Mouse (Mus musculus): Measurements from ENCODE around the gene Htra1. TPM values are rescaled to one million over a fixed set of nuclear protein-coding genes. Genes with fewer than 3 reads are reported as not detected.

The Htra1 gene
- polyA plus RNA-seq, 1 experiment from 2014 or later, result 5.7 TPM

DNA sequence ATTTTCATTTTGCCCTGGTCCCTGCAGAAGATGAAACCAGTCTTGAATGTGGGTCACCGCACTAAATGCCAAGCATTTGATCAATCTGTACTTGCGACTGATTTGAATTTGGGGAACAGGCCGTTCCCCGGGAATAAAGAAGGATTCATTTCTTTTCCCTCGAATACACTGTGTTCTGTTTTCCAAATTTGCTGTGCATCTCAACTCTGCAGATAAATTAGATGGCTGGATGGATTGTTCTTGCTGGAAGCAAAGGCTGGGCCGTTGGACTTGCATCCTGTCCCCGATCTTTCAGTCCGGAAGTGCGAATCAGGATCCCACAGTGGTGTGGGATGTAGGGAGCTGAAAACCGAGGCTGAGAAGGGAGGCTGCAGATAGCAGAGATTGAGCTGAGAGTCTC lies 17.5 kb downstream of the Htra1 start:
- Histone ChIP-seq H3K4me3 (ENCODE audit: low read depth, low read length) (no peak overlapping the region), H3K27ac (ENCODE audit: low read depth, low read length) (no peak overlapping the region), H3K9ac (replicated peaks; ENCODE audit: low read depth, low read length) (no peak overlapping the region), H3K9me3 (ENCODE audit: control insufficient read depth, low read length) (no peaks in the 10 kb centered on the region), H3K4me2 (ENCODE audit: low read depth, low read length) (no peak overlapping the region), H3K4me1 (ENCODE audit: control insufficient read depth, insufficient read depth, low read length) (no peaks in the 10 kb centered on the region), H3K27me3 (ENCODE audit: control insufficient read depth, insufficient read depth, low read length) (no peaks in the 10 kb centered on the region), H3K36me3 (ENCODE audit: control insufficient read depth, insufficient read depth, low read length) (no peaks in the 10 kb centered on the region)
- 90% methylated on average over 10 of the region's 10 CpGs for WGBS
- no peak for ATAC-seq (ENCODE audit: low read depth)

- Histone ChIP-seq H3K27ac (ENCODE audit: low read depth, low read length) (no peak overlapping the region), H3K9ac (replicated peaks; ENCODE audit: low read depth, low read length) (no peak overlapping the region), H3K27me3 (ENCODE audit: control insufficient read depth, insufficient read depth, low read length) (no peaks in the 10 kb centered on the region), H3K4me1 (ENCODE audit: control insufficient read depth, insufficient read depth, low read length) (no peaks in the 10 kb centered on the region), H3K36me3 (ENCODE audit: control insufficient read depth, insufficient read depth, low read length) (no peaks in the 10 kb centered on the region), H3K9me3 (ENCODE audit: control insufficient read depth, low read length) (no peaks in the 10 kb centered on the region), H3K4me3 (ENCODE audit: low read depth, low read length) (no peak overlapping the region), H3K4me2 (ENCODE audit: low read depth, low read length) (no peak overlapping the region)
- ATAC-seq (ENCODE audit: low read depth), result no peak
- 85% methylated on average over 10 of the region's 10 CpGs for WGBS
These were observed 18.3 kb downstream of the Htra1 start for GRCm38 (mm10) chr7:130954177-130954601.

DNA sequence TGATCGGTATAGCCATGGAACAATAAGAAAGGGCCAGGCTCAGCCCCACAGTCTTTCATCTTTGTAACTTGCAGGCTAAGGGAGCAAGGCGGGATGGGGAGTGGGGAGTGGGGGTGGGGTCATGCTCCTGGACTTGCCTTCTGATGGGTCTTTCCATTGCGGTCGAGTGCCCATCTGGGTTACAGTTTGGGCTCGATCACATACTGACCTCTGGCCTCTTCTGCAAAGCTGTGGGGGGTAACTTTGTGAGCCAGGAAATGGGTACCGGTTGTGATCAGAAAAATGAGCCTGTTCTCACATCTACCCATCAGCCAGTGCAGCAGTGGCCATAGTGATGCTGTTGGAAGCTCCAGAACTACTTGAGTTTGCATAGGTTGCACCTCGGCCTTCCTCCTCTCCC lies 22.6 kb downstream of the Htra1 start:
- Histone ChIP-seq H3K4me3 (ENCODE audit: low read depth, low read length) (no peak overlapping the region), H3K9me3 (ENCODE audit: control insufficient read depth, low read length) (no peaks in the 10 kb centered on the region), H3K36me3 (ENCODE audit: control insufficient read depth, insufficient read depth, low read length) (no peaks in the 10 kb centered on the region), H3K9ac (replicated peaks; ENCODE audit: low read depth, low read length) (no peak overlapping the region), H3K4me1 (ENCODE audit: control insufficient read depth, insufficient read depth, low read length) (no peaks in the 10 kb centered on the region), H3K4me2 (ENCODE audit: low read depth, low read length) (no peak overlapping the region), H3K27me3 (ENCODE audit: control insufficient read depth, insufficient read depth, low read length) (no peaks in the 10 kb centered on the region), H3K27ac (ENCODE audit: low read depth, low read length) (no peak overlapping the region)
- no peak for ATAC-seq (ENCODE audit: low read depth)
- 70% methylated on average over 7 of the region's 7 CpGs for WGBS

DNA sequence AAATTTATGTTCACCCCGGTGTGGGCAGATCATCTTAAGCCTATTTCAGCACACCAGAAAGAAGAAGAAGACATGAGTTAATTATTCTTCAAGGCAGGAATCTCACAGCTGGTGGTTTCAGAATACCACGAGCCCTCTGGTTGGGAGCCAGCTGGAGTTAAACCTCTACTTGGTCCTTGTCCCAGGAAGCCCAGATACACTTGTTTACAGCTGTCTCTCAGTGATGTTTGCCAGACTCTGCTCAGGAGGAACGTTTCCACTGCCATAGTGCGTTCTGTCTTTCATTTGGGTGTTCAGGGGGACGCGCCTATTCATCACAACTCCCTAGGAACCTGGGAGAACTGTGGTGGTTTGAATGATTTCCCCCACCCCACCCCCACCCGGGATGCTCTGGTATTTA lies 24.0 kb downstream of the Htra1 start:
- Histone ChIP-seq H3K9me3 (ENCODE audit: control insufficient read depth, low read length) (no peaks in the 10 kb centered on the region), H3K4me1 (ENCODE audit: control insufficient read depth, insufficient read depth, low read length) (no peaks in the 10 kb centered on the region), H3K36me3 (ENCODE audit: control insufficient read depth, insufficient read depth, low read length) (no peaks in the 10 kb centered on the region), H3K9ac (replicated peaks; ENCODE audit: low read depth, low read length) (no peak overlapping the region), H3K27me3 (ENCODE audit: control insufficient read depth, insufficient read depth, low read length) (no peaks in the 10 kb centered on the region), H3K27ac (ENCODE audit: low read depth, low read length) (no peak overlapping the region), H3K4me2 (ENCODE audit: low read depth, low read length) (no peak overlapping the region), H3K4me3 (ENCODE audit: low read depth, low read length) (no peak overlapping the region)
- no peak for ATAC-seq (ENCODE audit: low read depth)
- 56% methylated on average over 7 of the region's 7 CpGs for WGBS

GRCm38 (mm10) chr7:130961429-130961828 lies 25.5 kb downstream of the Htra1 start:
- Histone ChIP-seq H3K4me3 (ENCODE audit: low read depth, low read length) (no peak overlapping the region), H3K4me2 (ENCODE audit: low read depth, low read length) (no peak overlapping the region), H3K9me3 (ENCODE audit: control insufficient read depth, low read length) (no peaks in the 10 kb centered on the region), H3K9ac (replicated peaks; ENCODE audit: low read depth, low read length) (no peak overlapping the region), H3K36me3 (ENCODE audit: control insufficient read depth, insufficient read depth, low read length) (no peaks in the 10 kb centered on the region), H3K27ac (ENCODE audit: low read depth, low read length) (no peak overlapping the region), H3K27me3 (ENCODE audit: control insufficient read depth, insufficient read depth, low read length) (no peaks in the 10 kb centered on the region), H3K4me1 (ENCODE audit: control insufficient read depth, insufficient read depth, low read length) (no peaks in the 10 kb centered on the region)
- ATAC-seq (ENCODE audit: low read depth), result no peak
- WGBS, result 88% methylated on average over 6 of the region's 6 CpGs

GRCm38 (mm10) chr7:130964686-130965085 lies 28.8 kb downstream of the Htra1 start:
- no peaks in the 10 kb centered on the region for H3K9me3 ChIP-seq (ENCODE audit: control insufficient read depth, low read length)
- no peak for ATAC-seq (ENCODE audit: low read depth)
- 77% methylated on average over 5 of the region's 5 CpGs for WGBS
- no peaks in the 10 kb centered on the region for H3K36me3 ChIP-seq (ENCODE audit: control insufficient read depth, insufficient read depth, low read length)
- no peak overlapping the region for H3K27ac ChIP-seq (ENCODE audit: low read depth, low read length)
- H3K27me3 ChIP-seq (ENCODE audit: control insufficient read depth, insufficient read depth, low read length), result no peaks in the 10 kb centered on the region
- no peak overlapping the region for H3K4me3 ChIP-seq (ENCODE audit: low read depth, low read length)
- H3K9ac ChIP-seq (replicated peaks; ENCODE audit: low read depth, low read length), result no peak overlapping the region
- no peak overlapping the region for H3K4me2 ChIP-seq (ENCODE audit: low read depth, low read length)
- H3K4me1 ChIP-seq (ENCODE audit: control insufficient read depth, insufficient read depth, low read length), result no peaks in the 10 kb centered on the region

DNA sequence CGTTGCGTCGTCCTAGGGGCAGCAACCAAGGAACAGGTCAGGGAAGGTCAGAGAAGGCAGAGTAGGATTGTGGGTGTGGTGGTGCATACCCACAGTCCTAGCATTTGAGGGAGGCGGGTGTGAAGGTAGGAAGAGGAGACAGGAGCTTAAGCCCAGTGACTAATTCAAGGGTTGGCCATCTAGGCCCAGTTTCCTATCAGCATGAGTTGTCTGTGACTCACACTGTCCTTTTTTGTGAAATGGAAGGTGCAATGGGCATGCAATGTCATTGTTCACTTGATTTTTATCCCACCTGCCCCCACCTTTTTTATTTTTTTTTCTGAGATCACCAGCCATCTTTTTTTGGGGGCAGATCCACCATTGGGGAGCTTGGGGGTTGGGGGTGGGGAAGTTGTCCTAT lies 29.5 kb downstream of the Htra1 start:
- 90% methylated on average over 4 of the region's 4 CpGs for WGBS
- Histone ChIP-seq H3K4me2 (ENCODE audit: low read depth, low read length) (no peak overlapping the region), H3K27ac (ENCODE audit: low read depth, low read length) (no peak overlapping the region), H3K9me3 (ENCODE audit: control insufficient read depth, low read length) (no peaks in the 10 kb centered on the region), H3K4me1 (ENCODE audit: control insufficient read depth, insufficient read depth, low read length) (no peaks in the 10 kb centered on the region), H3K9ac (replicated peaks; ENCODE audit: low read depth, low read length) (no peak overlapping the region), H3K4me3 (ENCODE audit: low read depth, low read length) (no peak overlapping the region), H3K27me3 (ENCODE audit: control insufficient read depth, insufficient read depth, low read length) (no peaks in the 10 kb centered on the region), H3K36me3 (ENCODE audit: control insufficient read depth, insufficient read depth, low read length) (no peaks in the 10 kb centered on the region)
- ATAC-seq (ENCODE audit: low read depth), result no peak

DNA sequence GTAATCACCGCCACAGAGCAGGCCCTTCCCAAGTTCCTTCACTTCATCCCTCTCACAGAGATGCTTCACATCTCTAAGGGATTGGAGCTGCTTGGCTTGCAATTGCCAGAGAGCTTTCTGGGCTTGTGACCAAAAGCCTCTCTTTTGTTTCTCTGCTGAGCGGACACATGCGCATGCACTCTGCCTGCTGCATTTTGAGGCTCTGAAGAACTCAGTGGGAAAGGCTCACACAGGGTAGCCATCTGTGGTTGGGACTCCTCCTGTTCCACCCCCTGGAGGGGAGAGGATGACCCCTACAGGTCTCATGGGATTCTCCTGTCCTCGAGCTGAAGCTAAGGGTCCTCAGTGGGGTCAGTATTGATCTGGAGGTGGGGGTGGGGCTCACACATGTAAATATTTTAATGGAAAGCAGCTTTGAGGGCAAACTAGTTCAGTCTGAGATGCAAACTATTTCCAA lies 30.0 kb downstream of the Htra1 start:
- ATAC-seq (ENCODE audit: low read depth), result peak; percentile 41; the same call in 1 of the 2 replicates

DNA sequence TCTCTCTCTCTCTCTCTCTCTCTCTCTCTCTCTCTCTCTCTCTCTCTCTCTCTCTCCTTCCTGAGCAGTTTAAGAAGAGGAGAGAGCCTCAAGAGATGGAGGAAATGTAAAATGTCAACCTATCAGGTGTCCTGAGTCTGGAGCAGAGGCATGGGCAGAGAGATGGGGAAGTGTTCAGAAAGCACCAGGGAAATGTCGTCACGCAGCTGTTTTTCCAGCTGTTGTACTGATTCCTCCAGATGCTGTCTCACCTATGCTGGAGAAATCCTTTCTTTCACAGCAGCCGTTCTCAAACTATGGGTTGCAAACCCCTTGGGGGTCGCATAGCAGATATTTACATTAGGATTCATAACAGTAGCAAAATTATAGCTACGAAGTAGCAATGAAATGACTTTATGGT lies 30.5 kb downstream of the Htra1 start:
- H3K36me3 ChIP-seq (ENCODE audit: control insufficient read depth, insufficient read depth, low read length), result no peaks in the 10 kb centered on the region
- no peak overlapping the region for H3K9ac ChIP-seq (replicated peaks; ENCODE audit: low read depth, low read length)
- H3K27ac ChIP-seq (ENCODE audit: low read depth, low read length), result no peak overlapping the region
- no peaks in the 10 kb centered on the region for H3K27me3 ChIP-seq (ENCODE audit: control insufficient read depth, insufficient read depth, low read length)
- H3K4me3 ChIP-seq (ENCODE audit: low read depth, low read length), result no peak overlapping the region
- H3K4me2 ChIP-seq (ENCODE audit: low read depth, low read length), result no peak overlapping the region
- no peak for ATAC-seq (ENCODE audit: low read depth)
- WGBS, result 63% methylated on average over 5 of the region's 5 CpGs
- no peaks in the 10 kb centered on the region for H3K4me1 ChIP-seq (ENCODE audit: control insufficient read depth, insufficient read depth, low read length)
- H3K9me3 ChIP-seq (ENCODE audit: control insufficient read depth, low read length), result no peaks in the 10 kb centered on the region

More for the DNA sequence above, 30.0 kb downstream of the Htra1 start:
- 49% methylated on average over 4 of the region's 4 CpGs for WGBS
- H3K4me3 ChIP-seq (ENCODE audit: low read depth, low read length), result no peak overlapping the region
- no peaks in the 10 kb centered on the region for H3K36me3 ChIP-seq (ENCODE audit: control insufficient read depth, insufficient read depth, low read length)
- no peak overlapping the region for H3K9ac ChIP-seq (replicated peaks; ENCODE audit: low read depth, low read length)
- H3K27me3 ChIP-seq (ENCODE audit: control insufficient read depth, insufficient read depth, low read length), result no peaks in the 10 kb centered on the region
- H3K4me2 ChIP-seq (ENCODE audit: low read depth, low read length), result no peak overlapping the region
- H3K9me3 ChIP-seq (ENCODE audit: control insufficient read depth, low read length), result no peaks in the 10 kb centered on the region
- no peaks in the 10 kb centered on the region for H3K4me1 ChIP-seq (ENCODE audit: control insufficient read depth, insufficient read depth, low read length)
- H3K27ac ChIP-seq (ENCODE audit: low read depth, low read length), result no peak overlapping the region

DNA sequence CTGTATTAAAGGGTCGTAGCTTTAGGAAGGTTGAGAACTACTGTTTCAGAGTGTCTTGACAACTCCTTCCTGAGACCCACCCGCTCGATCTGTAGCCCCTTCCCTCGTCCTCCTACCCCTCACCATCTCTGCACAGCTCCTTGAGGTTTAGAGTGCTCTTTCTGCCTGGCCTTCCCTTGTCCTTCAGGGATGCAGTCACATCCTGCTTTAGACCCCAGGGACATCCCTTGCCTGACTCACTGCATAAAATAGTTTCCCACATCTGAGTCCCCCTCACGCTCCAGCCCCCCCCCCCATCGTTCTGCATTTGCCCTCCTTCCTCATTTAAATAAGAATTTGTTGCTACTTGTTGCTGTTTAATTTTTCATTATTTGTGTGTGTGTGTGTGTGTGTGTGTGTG lies 31.0 kb downstream of the Htra1 start:
- no peak overlapping the region for H3K27ac ChIP-seq (ENCODE audit: low read depth, low read length)
- H3K27me3 ChIP-seq (ENCODE audit: control insufficient read depth, insufficient read depth, low read length), result no peaks in the 10 kb centered on the region
- ATAC-seq (ENCODE audit: low read depth), result no peak
- H3K4me3 ChIP-seq (ENCODE audit: low read depth, low read length), result no peak overlapping the region
- no peak overlapping the region for H3K4me2 ChIP-seq (ENCODE audit: low read depth, low read length)
- H3K9me3 ChIP-seq (ENCODE audit: control insufficient read depth, low read length), result no peaks in the 10 kb centered on the region
- no peaks in the 10 kb centered on the region for H3K36me3 ChIP-seq (ENCODE audit: control insufficient read depth, insufficient read depth, low read length)
- 71% methylated on average over 6 of the region's 6 CpGs for WGBS
- H3K9ac ChIP-seq (replicated peaks; ENCODE audit: low read depth, low read length), result no peak overlapping the region
- no peaks in the 10 kb centered on the region for H3K4me1 ChIP-seq (ENCODE audit: control insufficient read depth, insufficient read depth, low read length)
